Mouse (Mus musculus) stomach, postnatal 0 days (tissue): ENCODE measurements around the gene Bricd5. TPM values are rescaled to one million over a fixed set of nuclear protein-coding genes. Genes with fewer than 3 reads are reported as not detected.
"Not testable (repeated sequence)": the region's sequence is repeated elsewhere in the genome, so short reads cannot be mapped to it uniquely, and the experiment has no call there.

Experiments used
- ATAC-seq: fragments of 200-750 bp; cut with Nextera tagmentation; 2 replicates; pipeline ENCODE4 v1.8.0; 2017; ENCODE audit not compliant: low FRiP score, low TSS enrichment
- DNase-seq: peaks from one replicate; pipeline ENCODE4 v3.0.0-alpha.2; 2016; ENCODE audit warnings: low spot score
- H3K27ac ChIP-seq: fragments of 300-500 bp; sonication (generic); replicated peaks from 2 replicates; pipeline ENCODE4 v1.5.1; 2014; ENCODE audit warnings: mild to moderate bottlenecking, control low read depth
- H3K27me3 ChIP-seq: fragments of 300-500 bp; sonication (generic); 2 replicates; pipeline ENCODE4 v1.6.1; 2014; ENCODE audit warnings: low read length; ENCODE audit not compliant: control insufficient read depth, insufficient read depth
- H3K36me3 ChIP-seq: fragments of 300-500 bp; sonication (generic); 2 replicates; pipeline ENCODE4 v1.6.1; 2014; ENCODE audit warnings: low read length, mixed read lengths; ENCODE audit not compliant: control insufficient read depth, insufficient read depth
- H3K4me1 ChIP-seq: fragments of 300-500 bp; sonication (generic); replicated peaks from 2 replicates; pipeline ENCODE4 v1.6.1; 2014; ENCODE audit warnings: antibody characterized with exemption; ENCODE audit not compliant: control insufficient read depth, insufficient read depth
- H3K4me2 ChIP-seq: fragments of 300-500 bp; sonication (generic); replicated peaks from 2 replicates; pipeline ENCODE4 v1.6.1; 2014; ENCODE audit warnings: low read depth, mild to moderate bottlenecking, control low read depth, moderate library complexity
- H3K4me3 ChIP-seq: fragments of 300-500 bp; sonication (generic); 2 replicates; pipeline ENCODE4 v1.5.1; 2014; ENCODE audit warnings: low read depth, low read length, control low read depth
- H3K9ac ChIP-seq: fragments of 300-500 bp; sonication (generic); 2 replicates; pipeline ENCODE4 v1.6.1; 2014; ENCODE audit warnings: mild to moderate bottlenecking, low read length, control low read depth, mixed read lengths
- H3K9me3 ChIP-seq: fragments of 300-500 bp; sonication (generic); 2 replicates; pipeline ENCODE4 v1.6.1; 2016; ENCODE audit warnings: low read length; ENCODE audit not compliant: control insufficient read depth
- CTCF ChIP-seq: IDR thresholded peaks from 2 replicates; pipeline ENCODE4 v1.5.1; 2016; ENCODE audit warnings: antibody characterized with exemption, low read depth, mild to moderate bottlenecking, moderate library complexity
- EP300 ChIP-seq: optimal IDR thresholded peaks from 2 replicates; pipeline ENCODE3; 2016; ENCODE audit warnings: antibody characterized with exemption
- WGBS: fragments of 180-500 bp; shearing (Covaris S2); extraction: QIAGEN DNeasy Blood & Tissue Kit; methylation state at CpG from one replicate; pipeline ENCODE4 v1.1.7; 2014; 5-methylcytosine and 5-hydroxymethylcytosine counted together
- polyA plus RNA-seq: library from polyadenylated mRNA; unstranded; fragments of >200 nt; fragmentation: Nextera tagmentation; extraction: Ambion mirVana; gene quantifications from 2 replicates; pipeline ENCODE4 v1.2.1, GENCODE M21; 2015

Bricd5 gene
- polyA plus RNA-seq, 1 experiment from 2014 or later, result not detected

GRCm38 (mm10) chr17:24454756-24455522 is 18.7 kb upstream of the Bricd5 start:
- peak; percentile 48 for TF ChIP-seq CTCF
- TF ChIP-seq EP300, result no peak
- DNase-seq, result peak; percentile 100
- under 1% methylated on average over 67 of the region's 67 CpGs for WGBS
- no peaks in the 10 kb centered on the region for H3K27me3 ChIP-seq
- peak; percentile 92 for ATAC-seq
- H3K4me1 ChIP-seq, result no peaks in the 10 kb centered on the region
- H3K4me3 ChIP-seq, result peak overlapping the region; percentile 91
- no peaks in the 10 kb centered on the region for H3K9me3 ChIP-seq
- peaks cover under 1% of the 10 kb centered on the region for H3K36me3 ChIP-seq
- peak overlapping the region; percentile 56 for H3K4me2 ChIP-seq
- H3K9ac ChIP-seq, result peak overlapping the region; percentile 94
- H3K27ac ChIP-seq, result peak overlapping the region; percentile 99

GRCm38 (mm10) chr17:24455523-24456206 is 18.0 kb upstream of the Bricd5 start:
- not testable (repeated sequence) for H3K4me3 ChIP-seq, DNase-seq, H3K9ac ChIP-seq, H3K9me3 ChIP-seq, H3K27me3 ChIP-seq, H3K36me3 ChIP-seq, H3K4me1 ChIP-seq, ATAC-seq
- WGBS, result 45% methylated on average over 10 of the region's 10 CpGs
- Histone ChIP-seq H3K4me2 (peak overlapping the region; percentile 37), H3K27ac (peak overlapping the region; percentile 58)

- Histone ChIP-seq H3K36me3 (no peaks in the 10 kb centered on the region), H3K4me1 (no peaks in the 10 kb centered on the region), H3K9me3 (no peaks in the 10 kb centered on the region), H3K27ac (no peak overlapping the region), H3K27me3 (no peaks in the 10 kb centered on the region), H3K9ac (no peak overlapping the region), H3K4me2 (no peak overlapping the region), H3K4me3 (no peak overlapping the region)
- DNase-seq (peak; percentile 52), ATAC-seq (peak; percentile 58; the same call in 1 of the 2 replicates)
- 77% methylated on average over 2 of the region's 2 CpGs for WGBS
- TF ChIP-seq CTCF (peak; percentile 76), EP300 (no peak)
Measured at GRCm38 (mm10) chr17:24461580-24461979, 12.1 kb upstream of the Bricd5 start.

- no peak overlapping the region for H3K9ac ChIP-seq
- H3K4me1 ChIP-seq, result no peaks in the 10 kb centered on the region
- DNase-seq (no peak), ATAC-seq (no peak)
- no peaks in the 10 kb centered on the region for H3K9me3 ChIP-seq
- H3K27me3 ChIP-seq, result no peaks in the 10 kb centered on the region
- WGBS, result 76% methylated on average over 1 of the region's 1 CpGs
- TF ChIP-seq CTCF, result no peak
- no peak for TF ChIP-seq EP300
- no peaks in the 10 kb centered on the region for H3K36me3 ChIP-seq
- H3K4me2 ChIP-seq, result no peak overlapping the region
- no peak overlapping the region for H3K27ac ChIP-seq
- no peak overlapping the region for H3K4me3 ChIP-seq
Measured at GRCm38 (mm10) chr17:24462932-24463331, 10.8 kb upstream of the Bricd5 start.

- Histone ChIP-seq H3K4me3 (no peak overlapping the region), H3K9ac (no peak overlapping the region), H3K4me1 (no peaks in the 10 kb centered on the region), H3K4me2 (no peak overlapping the region), H3K27me3 (no peaks in the 10 kb centered on the region), H3K27ac (no peak overlapping the region), H3K9me3 (no peaks in the 10 kb centered on the region), H3K36me3 (no peaks in the 10 kb centered on the region)
- 53% methylated on average over 6 of the region's 6 CpGs for WGBS
- DNase-seq (no peak), ATAC-seq (peak; percentile 47; the same call in 1 of the 2 replicates)
- no peak for TF ChIP-seq EP300
- TF ChIP-seq CTCF, result peak; percentile 27
Measured at GRCm38 (mm10) chr17:24463374-24464133, 10.1 kb upstream of the Bricd5 start.
